Mouse (Mus musculus) liver, adult 2 months (tissue): ENCODE measurements around the gene Mrpl43.
A peak's percentile ranks its signal among the peaks of the same experiment; 100 is the strongest.

ENCODE experiments used
- CTCF ChIP-seq: fragments of 200-500 bp; IDR thresholded peaks from 2 replicates; pipeline ENCODE4 v1.5.1; 2011; ENCODE audit warnings: low read depth, low read length, control low read depth
- POLR2A ChIP-seq: fragments of 200-500 bp; IDR thresholded peaks from 2 replicates; pipeline ENCODE4 v1.6.1; 2011; ENCODE audit warnings: low read length, control low read depth; ENCODE audit not compliant: insufficient read depth; ENCODE audit errors: extremely low read depth

DNA sequence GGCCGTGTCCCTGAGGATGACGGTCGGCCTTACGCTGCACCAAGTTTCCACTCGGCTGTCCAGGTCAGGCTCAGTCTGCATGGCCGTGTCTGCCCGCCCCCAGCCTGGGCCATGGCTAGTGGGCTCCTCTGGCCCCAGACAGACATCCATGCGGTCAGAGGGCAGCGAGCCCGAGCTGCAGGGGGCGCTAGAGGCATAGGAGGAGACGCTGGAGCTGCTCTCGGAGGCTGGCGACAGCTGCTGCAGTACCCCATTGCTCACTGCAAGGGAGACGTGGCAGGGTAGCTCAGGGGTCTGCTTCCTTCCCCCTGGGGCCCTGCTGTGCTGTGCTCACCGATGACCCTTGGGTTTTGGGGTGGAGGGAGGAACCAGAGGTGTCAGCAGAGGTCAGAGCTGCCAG, 30.6 kb upstream of the Mrpl43 start:
- peak; percentile 72 for TF ChIP-seq CTCF
- TF ChIP-seq POLR2A = no peak
